Mouse (Mus musculus): ENCODE measurements around the gene Nolc1. TPM values are rescaled to one million over a fixed set of nuclear protein-coding genes. Genes with fewer than 3 reads are reported as not detected.
A peak's percentile ranks its signal among the peaks of the same experiment; 100 is the strongest.
"Not testable (repeated sequence)": the region's sequence is repeated elsewhere in the genome, so short reads cannot be mapped to it uniquely, and the experiment has no call there.

Gene Nolc1
- polyA plus RNA-seq, 1 experiment from 2014 or later: 102 TPM

GRCm38 (mm10) chr19:46120872-46121271 is 45.2 kb downstream of the Nolc1 start:
- H3K4me3 ChIP-seq (ENCODE audit: low read depth, low read length): no peak overlapping the region
- H3K36me3 ChIP-seq (ENCODE audit: control insufficient read depth, insufficient read depth, low read length): no peaks in the 10 kb centered on the region
- H3K9me3 ChIP-seq (ENCODE audit: control insufficient read depth, low read length): no peaks in the 10 kb centered on the region
- no peaks in the 10 kb centered on the region for H3K27me3 ChIP-seq (ENCODE audit: control insufficient read depth, insufficient read depth, low read length)
- WGBS: 77% methylated on average over 6 of the region's 6 CpGs
- no peak for ATAC-seq (ENCODE audit: low FRiP score)
- H3K9ac ChIP-seq (ENCODE audit: low read depth, low read length): no peak overlapping the region
- no peak overlapping the region for H3K27ac ChIP-seq (ENCODE audit: low read depth, low read length)
- no peaks in the 10 kb centered on the region for H3K4me1 ChIP-seq (replicated peaks; ENCODE audit: control insufficient read depth, insufficient read depth, low read length)
- no peak for DNase-seq (ENCODE audit: low spot score)
- H3K4me2 ChIP-seq (replicated peaks; ENCODE audit: low read depth, low read length): no peak overlapping the region

- no peak for DNase-seq (ENCODE audit: low spot score)
- WGBS: 91% methylated on average over 3 of the region's 3 CpGs
- Histone ChIP-seq H3K9ac (ENCODE audit: low read depth, low read length) (no peak overlapping the region), H3K4me1 (replicated peaks; ENCODE audit: control insufficient read depth, insufficient read depth, low read length) (no peaks in the 10 kb centered on the region), H3K27me3 (ENCODE audit: control insufficient read depth, insufficient read depth, low read length) (no peaks in the 10 kb centered on the region), H3K9me3 (ENCODE audit: control insufficient read depth, low read length) (no peaks in the 10 kb centered on the region), H3K36me3 (ENCODE audit: control insufficient read depth, insufficient read depth, low read length) (no peaks in the 10 kb centered on the region), H3K4me2 (replicated peaks; ENCODE audit: low read depth, low read length) (no peak overlapping the region), H3K4me3 (ENCODE audit: low read depth, low read length) (no peak overlapping the region), H3K27ac (ENCODE audit: low read depth, low read length) (no peak overlapping the region)
- ATAC-seq (ENCODE audit: low FRiP score): no peak
These were observed 48.2 kb downstream of the Nolc1 start for GRCm38 (mm10) chr19:46123876-46124275.

- no peak for DNase-seq (ENCODE audit: low spot score)
- H3K9me3 ChIP-seq (ENCODE audit: control insufficient read depth, low read length): no peaks in the 10 kb centered on the region
- no peak overlapping the region for H3K4me3 ChIP-seq (ENCODE audit: low read depth, low read length)
- no peaks in the 10 kb centered on the region for H3K27me3 ChIP-seq (ENCODE audit: control insufficient read depth, insufficient read depth, low read length)
- H3K4me2 ChIP-seq (replicated peaks; ENCODE audit: low read depth, low read length): no peak overlapping the region
- H3K27ac ChIP-seq (ENCODE audit: low read depth, low read length): no peak overlapping the region
- no peaks in the 10 kb centered on the region for H3K36me3 ChIP-seq (ENCODE audit: control insufficient read depth, insufficient read depth, low read length)
- ATAC-seq (ENCODE audit: low FRiP score): no peak
- H3K9ac ChIP-seq (ENCODE audit: low read depth, low read length): no peak overlapping the region
- no peaks in the 10 kb centered on the region for H3K4me1 ChIP-seq (replicated peaks; ENCODE audit: control insufficient read depth, insufficient read depth, low read length)
These were observed 49.0 kb downstream of the Nolc1 start for GRCm38 (mm10) chr19:46124651-46125050.

GRCm38 (mm10) chr19:46126301-46126700 is 50.6 kb downstream of the Nolc1 start:
- no peak overlapping the region for H3K9ac ChIP-seq (ENCODE audit: low read depth, low read length)
- 89% methylated on average over 4 of the region's 4 CpGs for WGBS
- DNase-seq (ENCODE audit: low spot score): no peak
- peaks cover 12% of the 10 kb centered on the region for H3K27me3 ChIP-seq (ENCODE audit: control insufficient read depth, insufficient read depth, low read length)
- H3K4me1 ChIP-seq (replicated peaks; ENCODE audit: control insufficient read depth, insufficient read depth, low read length): no peaks in the 10 kb centered on the region
- no peak overlapping the region for H3K27ac ChIP-seq (ENCODE audit: low read depth, low read length)
- ATAC-seq (ENCODE audit: low FRiP score): no peak
- H3K36me3 ChIP-seq (ENCODE audit: control insufficient read depth, insufficient read depth, low read length): no peaks in the 10 kb centered on the region
- H3K9me3 ChIP-seq (ENCODE audit: control insufficient read depth, low read length): no peaks in the 10 kb centered on the region
- H3K4me2 ChIP-seq (replicated peaks; ENCODE audit: low read depth, low read length): no peak overlapping the region
- no peak overlapping the region for H3K4me3 ChIP-seq (ENCODE audit: low read depth, low read length)

- not testable (repeated sequence) for H3K9ac ChIP-seq (ENCODE audit: low read depth, low read length); H3K27ac ChIP-seq (ENCODE audit: low read depth, low read length); H3K36me3 ChIP-seq (ENCODE audit: control insufficient read depth, insufficient read depth, low read length); H3K4me2 ChIP-seq (replicated peaks; ENCODE audit: low read depth, low read length); H3K4me1 ChIP-seq (replicated peaks; ENCODE audit: control insufficient read depth, insufficient read depth, low read length); ATAC-seq (ENCODE audit: low FRiP score); H3K9me3 ChIP-seq (ENCODE audit: control insufficient read depth, low read length); DNase-seq (ENCODE audit: low spot score); H3K4me3 ChIP-seq (ENCODE audit: low read depth, low read length)
- WGBS: 80% methylated on average over 6 of the region's 6 CpGs
- peaks cover 43% of the 10 kb centered on the region for H3K27me3 ChIP-seq (ENCODE audit: control insufficient read depth, insufficient read depth, low read length)
These were observed 54.1 kb downstream of the Nolc1 start for GRCm38 (mm10) chr19:46129737-46130136.

GRCm38 (mm10) chr19:46131283-46131682 is 55.6 kb downstream of the Nolc1 start:
- no peak overlapping the region for H3K27ac ChIP-seq (ENCODE audit: low read depth, low read length)
- H3K27me3 ChIP-seq (ENCODE audit: control insufficient read depth, insufficient read depth, low read length): peaks cover 52% of the 10 kb centered on the region
- H3K36me3 ChIP-seq (ENCODE audit: control insufficient read depth, insufficient read depth, low read length): no peaks in the 10 kb centered on the region
- 7% methylated on average over 7 of the region's 8 CpGs for WGBS
- no peak overlapping the region for H3K4me2 ChIP-seq (replicated peaks; ENCODE audit: low read depth, low read length)
- H3K9ac ChIP-seq (ENCODE audit: low read depth, low read length): no peak overlapping the region
- no peak overlapping the region for H3K4me3 ChIP-seq (ENCODE audit: low read depth, low read length)
- DNase-seq (ENCODE audit: low spot score) (no peak), ATAC-seq (ENCODE audit: low FRiP score) (no peak)
- no peaks in the 10 kb centered on the region for H3K9me3 ChIP-seq (ENCODE audit: control insufficient read depth, low read length)
- peaks cover 3% of the 10 kb centered on the region; the same call in 1 of the 2 replicates for H3K4me1 ChIP-seq (replicated peaks; ENCODE audit: control insufficient read depth, insufficient read depth, low read length)

- 3% methylated on average over 31 of the region's 31 CpGs for WGBS
- peaks cover 58% of the 10 kb centered on the region for H3K27me3 ChIP-seq (ENCODE audit: control insufficient read depth, insufficient read depth, low read length)
- H3K9ac ChIP-seq (ENCODE audit: low read depth, low read length): no peak within 1 kb of the TSS
- no peaks in the 10 kb centered on the region for H3K36me3 ChIP-seq (ENCODE audit: control insufficient read depth, insufficient read depth, low read length)
- H3K4me1 ChIP-seq (replicated peaks; ENCODE audit: control insufficient read depth, insufficient read depth, low read length): peaks cover 7% of the 10 kb centered on the region; the same call in 1 of the 2 replicates
- ATAC-seq (ENCODE audit: low FRiP score) (no peak), DNase-seq (ENCODE audit: low spot score) (peak; percentile 34)
- H3K4me2 ChIP-seq (replicated peaks; ENCODE audit: low read depth, low read length): 0 out of 2 replicates have a peak within 1 kb of the TSS, but pooled peaks have one; percentile 11
- no peaks in the 10 kb centered on the region for H3K9me3 ChIP-seq (ENCODE audit: control insufficient read depth, low read length)
- H3K4me3 ChIP-seq (ENCODE audit: low read depth, low read length): no peak within 1 kb of the TSS
- H3K27ac ChIP-seq (ENCODE audit: low read depth, low read length): no peak within 1 kb of the TSS
These were observed 56.2 kb downstream of the Nolc1 start, which contains the start of gene Elovl3 for GRCm38 (mm10) chr19:46131694-46132525. Gene Elovl3, plus strand, starts transcription at chr19:46131897.

GRCm38 (mm10) chr19:46132577-46132976 is 56.9 kb downstream of the Nolc1 start:
- Histone ChIP-seq H3K9ac (ENCODE audit: low read depth, low read length) (no peak overlapping the region), H3K27ac (ENCODE audit: low read depth, low read length) (no peak overlapping the region), H3K4me3 (ENCODE audit: low read depth, low read length) (no peak overlapping the region), H3K36me3 (ENCODE audit: control insufficient read depth, insufficient read depth, low read length) (no peaks in the 10 kb centered on the region), H3K4me1 (replicated peaks; ENCODE audit: control insufficient read depth, insufficient read depth, low read length) (peaks cover 9% of the 10 kb centered on the region; the same call in 1 of the 2 replicates), H3K4me2 (replicated peaks; ENCODE audit: low read depth, low read length) (no peak overlapping the region), H3K27me3 (ENCODE audit: control insufficient read depth, insufficient read depth, low read length) (peaks cover 65% of the 10 kb centered on the region), H3K9me3 (ENCODE audit: control insufficient read depth, low read length) (no peaks in the 10 kb centered on the region)
- WGBS: 55% methylated on average over 6 of the region's 6 CpGs
- no peak for ATAC-seq (ENCODE audit: low FRiP score)
- DNase-seq (ENCODE audit: low spot score): no peak

Data from hindbrain, embryonic 11.5 days (tissue).